Mouse (Mus musculus): ENCODE results near the gene Psma5. TPM values are rescaled to one million over a fixed set of nuclear protein-coding genes. Genes with fewer than 3 reads are reported as not detected.
"Not testable (repeated sequence)": the region's sequence is repeated elsewhere in the genome, so short reads cannot be mapped to it uniquely, and the experiment has no call there.

The Psma5 gene
- 10 to 100 TPM; 90.7 to 94.6 TPM for total RNA-seq (2021)
- long read RNA-seq, experiment 1, transcript Psma5-201 (9 exons, 1,239 nt): major isoform, 185 of 210 reads
- long read RNA-seq, experiment 1, partial matches to known transcripts: 17 of 210 reads
- long read RNA-seq, experiment 1, other reads (novel, unspliced or antisense): 8 of 210 reads
- long read RNA-seq, experiment 2, transcript Psma5-201 (9 exons, 1,239 nt): major isoform, 100 of 110 reads
- long read RNA-seq, experiment 2, partial matches to known transcripts: 7 of 110 reads
- long read RNA-seq, experiment 2, other reads (novel, unspliced or antisense): 3 of 110 reads

DNA sequence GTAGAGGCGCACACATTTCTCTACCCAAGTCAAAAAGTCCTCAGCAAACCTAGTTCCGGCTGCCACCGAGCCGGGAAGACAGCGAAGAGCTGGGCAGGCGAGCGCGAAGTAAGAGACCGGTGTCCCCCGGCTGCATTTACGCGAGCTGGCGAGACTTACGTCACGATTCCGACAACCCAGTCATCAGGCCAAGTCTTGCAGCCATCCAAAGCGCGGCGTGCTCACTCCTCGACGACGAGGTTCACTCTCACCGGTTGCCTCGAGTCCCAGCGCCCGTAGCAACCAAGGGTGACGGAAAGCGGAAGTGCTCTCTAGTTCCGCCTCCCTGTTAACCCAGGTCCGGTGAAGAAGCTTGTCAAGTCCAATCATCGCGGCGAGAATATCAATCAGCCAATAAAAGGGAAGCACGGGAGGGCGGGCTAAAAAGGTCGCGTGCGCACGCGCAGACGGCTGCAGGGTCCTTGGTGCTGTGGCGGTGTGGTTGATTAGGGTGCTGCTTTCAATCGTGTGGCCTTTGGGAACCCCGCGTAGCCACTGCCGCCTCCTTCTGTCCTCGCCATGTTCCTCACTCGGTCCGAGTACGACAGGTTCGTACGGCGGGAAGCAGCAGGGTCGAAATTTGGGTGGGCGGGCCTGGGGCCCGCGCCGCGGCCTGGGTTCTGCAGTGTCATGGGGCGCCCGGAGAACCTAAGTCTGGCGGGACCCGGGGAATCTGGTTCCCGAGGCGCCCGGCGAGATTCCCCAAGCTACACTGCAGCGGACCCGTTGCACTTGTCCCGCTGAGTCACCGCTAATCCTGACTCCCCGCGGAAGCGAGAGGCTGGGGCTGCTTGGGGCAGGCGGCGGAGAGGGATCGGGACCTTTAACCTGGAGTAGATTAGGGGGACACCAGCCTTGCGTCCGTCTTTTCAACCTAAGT is at the start of gene Psma5:
Gene Psma5 (plus strand): TSS at position 208 of the 919 bp plus-strand sequence.
- DNase-seq: peak; percentile 96

DNA sequence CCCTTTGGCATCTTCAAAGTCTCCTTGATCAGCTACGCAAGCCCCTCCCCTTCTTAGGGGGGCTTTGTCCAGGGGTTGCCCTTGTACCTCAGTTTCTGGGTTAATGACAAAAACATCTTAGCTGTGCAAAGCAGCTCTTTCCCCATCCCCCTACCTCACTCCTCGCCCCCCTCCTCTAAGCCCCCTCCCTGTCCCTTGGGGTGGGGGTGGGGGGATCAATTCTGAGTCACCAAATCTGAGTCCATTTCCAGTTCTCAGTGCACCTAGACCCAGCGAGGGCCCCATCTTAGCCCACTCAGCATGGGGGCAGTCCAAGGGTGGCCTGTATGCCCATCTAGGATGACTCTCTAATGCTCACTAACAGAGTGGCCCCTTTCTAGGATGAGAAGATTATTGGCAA is 47.7 kb upstream of the Psma5 start:
- no peak for DNase-seq

DNA sequence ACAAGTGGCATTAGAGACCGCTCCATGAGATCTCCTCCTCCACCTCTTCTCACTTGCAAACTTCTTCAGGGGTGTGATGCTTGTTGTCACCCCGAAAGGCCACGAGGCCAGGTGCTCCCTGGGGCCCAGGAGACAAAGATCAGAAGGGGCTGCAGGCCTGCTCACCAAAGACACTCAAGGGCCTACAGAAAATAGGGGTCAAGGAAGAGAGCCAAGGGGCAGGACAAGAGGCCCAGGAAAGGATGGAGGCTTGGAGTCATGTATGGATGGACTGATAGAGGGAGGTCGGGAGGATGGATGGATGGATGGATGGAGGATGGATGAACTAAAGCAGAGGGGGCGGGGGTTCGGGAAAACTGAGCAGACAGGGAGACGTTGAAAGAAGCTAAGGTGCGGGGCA is 47.2 kb upstream of the Psma5 start:
- DNase-seq: no peak

DNA sequence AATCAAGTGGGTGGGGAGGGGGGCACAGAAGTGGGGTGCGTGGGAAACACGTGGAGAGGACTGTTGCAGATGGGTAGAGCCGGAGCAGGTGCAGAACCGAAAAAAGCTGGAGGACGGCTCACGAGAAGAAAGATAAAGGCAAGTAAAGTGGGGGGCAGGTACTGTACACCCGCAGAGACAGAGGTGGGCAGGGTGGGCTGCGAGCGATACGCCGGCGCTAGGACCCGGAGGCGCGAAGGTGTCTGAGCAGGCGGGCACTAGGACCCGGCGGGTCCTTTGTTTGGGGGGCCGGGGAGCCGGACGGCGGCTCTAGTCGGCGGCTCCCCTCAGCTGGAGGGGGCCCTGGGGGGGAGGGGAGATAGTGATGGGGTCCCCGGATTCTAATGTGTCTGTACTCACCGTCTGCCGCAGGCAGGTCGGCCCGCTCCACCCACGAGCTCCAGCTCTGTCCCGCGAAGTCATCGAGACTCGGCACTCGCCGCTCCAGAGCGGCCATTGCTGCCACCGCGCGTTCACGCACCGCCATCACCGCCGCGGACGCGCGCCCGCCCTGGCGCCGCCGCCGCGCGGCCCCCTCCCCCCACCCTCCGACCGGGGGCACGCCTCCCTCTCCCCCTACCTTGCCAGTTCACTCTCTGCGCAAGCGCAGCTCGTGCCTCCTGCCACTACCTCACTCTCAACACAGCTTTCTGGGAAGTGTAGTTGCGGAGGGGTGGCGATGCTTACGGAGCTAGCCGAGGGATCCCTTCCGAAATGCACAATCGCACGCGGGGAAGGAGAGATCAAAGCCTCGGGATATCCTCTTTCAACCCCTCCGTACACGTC is 46.6 kb upstream of the Psma5 start:
- DNase-seq: peak; percentile 93

DNA sequence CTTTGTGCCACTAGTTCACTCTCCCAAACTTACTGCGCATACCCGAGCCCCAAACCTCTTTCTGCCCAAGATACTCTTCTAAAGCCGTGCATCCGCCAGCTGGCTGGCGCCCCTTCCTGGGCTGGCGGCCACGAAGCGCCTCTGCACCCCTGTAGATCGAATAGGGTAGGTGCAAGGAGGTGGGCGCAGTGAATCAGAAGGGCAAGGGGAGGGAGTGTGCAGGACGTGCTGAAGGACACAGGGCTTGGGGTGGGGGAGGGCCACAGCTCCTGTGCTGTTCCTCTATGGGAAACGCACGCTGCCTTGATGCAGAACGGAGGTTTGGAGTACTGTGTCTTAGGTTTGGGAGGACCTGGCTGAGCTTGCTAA is 46.0 kb upstream of the Psma5 start, which contains the start of gene Atxn7l2:
Gene Atxn7l2 (minus strand): TSS at position 164 of the 369 bp plus-strand sequence.
- peak; percentile 69 for DNase-seq

DNA sequence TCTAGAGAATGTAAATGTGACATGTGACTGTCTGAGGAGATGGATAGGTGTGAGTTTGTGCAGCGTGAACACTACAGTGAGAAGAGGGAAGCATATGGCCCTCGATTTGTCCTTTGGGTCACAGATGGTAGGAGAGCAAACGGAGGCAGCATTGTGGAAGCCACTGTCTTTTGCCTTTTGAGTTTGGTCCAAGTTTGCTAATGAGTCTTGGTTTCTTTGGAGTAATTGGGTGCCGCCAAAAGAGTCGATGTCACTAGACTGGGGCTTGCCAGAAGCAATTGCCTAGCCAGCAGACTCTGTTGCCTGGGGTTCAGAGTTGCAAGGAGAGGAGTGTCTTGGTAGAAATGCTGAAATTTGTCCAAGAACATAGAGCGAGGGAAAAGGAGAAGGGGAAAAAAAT is 44.9 kb upstream of the Psma5 start:
- no peak for DNase-seq

DNA sequence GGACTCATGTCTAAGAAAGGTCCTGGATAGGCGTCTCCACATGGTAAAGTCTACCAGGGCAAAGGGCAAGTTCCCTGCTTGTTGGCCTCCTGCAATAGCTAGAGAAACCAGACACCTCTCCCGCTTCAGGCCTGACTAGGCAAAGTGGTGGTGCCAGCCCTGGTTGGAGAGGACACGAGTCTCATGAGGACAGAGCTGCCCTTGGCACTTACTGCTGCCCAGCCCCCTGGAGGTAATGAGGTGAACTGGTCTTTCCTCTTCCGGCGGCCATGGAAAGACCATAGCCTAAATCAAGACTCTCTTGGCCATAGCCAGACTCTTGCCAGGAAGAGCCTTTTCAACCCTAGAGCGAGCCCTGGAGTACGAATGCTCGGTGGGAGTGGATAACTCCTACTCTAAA is 44.3 kb upstream of the Psma5 start:
- no peak for DNase-seq

DNA sequence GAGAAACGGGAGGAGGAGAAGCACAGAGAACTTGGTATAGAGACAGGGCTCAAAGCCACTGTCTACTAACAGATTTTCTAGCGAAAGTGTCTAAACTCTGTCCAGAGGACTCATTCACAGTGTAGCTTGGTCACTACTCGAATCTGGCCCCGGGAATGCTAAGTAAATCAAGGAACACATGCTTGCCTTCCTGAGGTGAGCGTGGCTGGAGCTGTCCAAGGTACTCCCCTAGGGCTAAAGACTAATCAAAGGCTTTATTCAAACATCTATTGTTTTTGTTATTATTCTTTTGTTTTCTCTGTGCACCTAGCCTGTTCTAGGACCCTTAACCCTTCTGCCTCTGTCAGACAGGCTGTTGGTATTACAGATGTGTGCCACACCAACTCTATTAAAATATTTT is 42.0 kb upstream of the Psma5 start:
- peak; percentile 70 for DNase-seq

DNA sequence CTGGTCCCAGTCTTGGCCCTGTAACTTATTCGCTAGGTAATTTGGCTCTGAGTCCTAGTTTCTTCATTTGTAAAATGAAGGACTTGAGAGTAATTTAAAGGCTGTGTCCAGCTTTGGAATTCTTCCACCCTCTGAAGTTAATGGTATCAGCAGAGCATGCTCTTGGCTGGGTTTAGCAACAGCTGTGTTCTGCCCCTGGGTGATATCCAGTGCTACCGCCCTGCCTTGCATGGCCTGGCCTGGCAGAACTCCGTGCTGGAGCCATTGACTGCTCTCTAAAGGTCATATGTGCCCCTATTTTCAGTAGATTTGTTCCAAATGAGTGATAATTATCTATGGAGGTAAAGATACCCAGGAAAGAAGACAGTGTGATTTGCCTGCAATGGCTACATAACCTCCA is 36.1 kb upstream of the Psma5 start:
- no peak for DNase-seq

DNA sequence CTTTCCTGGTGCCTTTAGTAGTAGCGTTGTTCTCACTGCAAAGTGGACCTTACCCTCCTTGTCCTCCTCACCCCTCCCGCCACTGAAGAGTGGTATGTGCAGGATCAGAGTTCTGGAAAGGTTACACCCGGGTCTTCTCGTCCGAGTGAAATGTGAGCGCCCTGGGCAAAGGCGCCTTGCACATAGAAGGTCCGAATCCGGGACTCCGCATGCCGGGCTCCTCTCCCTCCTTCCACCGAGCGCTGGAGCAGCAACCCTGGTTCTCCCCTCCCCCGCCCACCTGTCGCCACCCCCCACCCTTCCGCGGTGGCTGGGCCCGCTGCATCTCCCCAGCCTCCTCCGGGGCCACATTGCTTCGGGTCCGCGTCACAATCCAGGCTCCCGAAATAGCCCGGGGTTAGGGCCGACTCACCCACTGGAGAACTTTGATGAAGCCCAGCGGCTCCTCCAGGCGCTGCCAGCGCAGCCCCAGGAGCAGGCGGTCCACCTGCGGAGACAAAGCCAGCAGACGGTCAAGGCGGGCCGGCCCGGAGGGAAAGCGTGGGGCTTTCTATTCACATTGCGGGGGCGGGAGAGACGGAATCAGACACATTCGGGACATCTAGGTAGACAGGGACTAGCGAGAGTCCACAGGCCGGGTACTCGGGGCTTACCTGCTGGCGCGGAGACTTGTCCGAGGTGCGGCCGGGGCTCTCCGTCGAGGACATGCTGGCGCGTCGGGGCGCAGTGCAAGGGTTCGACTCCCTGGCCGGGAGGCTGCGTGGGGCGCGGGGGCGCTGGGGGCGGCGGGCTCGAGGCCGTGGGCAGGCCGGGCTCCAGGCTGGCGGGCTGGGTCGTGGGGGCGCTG is 30.8 kb upstream of the Psma5 start:
- no peak for DNase-seq

DNA sequence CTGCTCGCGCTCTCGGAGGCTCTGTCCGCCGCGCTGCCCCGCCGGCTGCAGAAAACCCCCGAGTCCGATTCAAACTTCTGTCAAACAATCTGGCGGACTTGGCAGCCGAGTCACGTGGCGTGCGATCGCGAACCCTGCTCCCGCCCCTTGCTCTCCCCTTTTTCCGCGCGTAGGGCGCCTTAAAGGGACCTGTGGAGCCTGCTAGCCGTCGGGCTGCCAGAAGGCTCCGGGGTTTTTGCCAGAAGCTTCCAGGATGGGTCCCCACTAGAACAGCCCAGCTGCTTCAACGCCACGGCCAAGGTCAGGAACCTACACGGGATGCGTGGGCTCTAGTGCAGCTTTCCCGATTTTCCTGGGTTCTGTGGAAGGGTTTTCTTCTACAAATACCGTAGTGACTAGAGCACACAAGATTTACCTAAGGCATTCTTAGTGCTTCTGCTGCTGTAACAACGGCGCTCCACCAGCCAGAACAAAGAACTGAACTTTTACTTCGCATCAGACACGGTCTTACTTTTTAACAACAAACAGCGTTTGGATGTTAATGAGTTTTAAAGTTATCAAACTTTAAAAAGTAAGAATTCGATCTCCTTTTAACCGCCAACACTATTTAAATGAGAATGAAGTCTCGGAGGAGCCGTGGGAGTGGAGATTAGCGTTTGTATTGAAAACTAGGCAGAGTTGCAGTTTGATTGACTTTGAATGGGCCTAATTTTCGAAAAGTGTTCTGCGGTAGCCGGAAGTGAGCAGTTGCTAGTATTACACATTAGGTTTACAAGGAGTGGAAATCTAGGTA is 30.0 kb upstream of the Psma5 start, which contains the start of gene Sypl2:
Gene Sypl2 (minus strand): TSS at position 91 of the 793 bp plus-strand sequence.
- DNase-seq: peak; percentile 65

DNA sequence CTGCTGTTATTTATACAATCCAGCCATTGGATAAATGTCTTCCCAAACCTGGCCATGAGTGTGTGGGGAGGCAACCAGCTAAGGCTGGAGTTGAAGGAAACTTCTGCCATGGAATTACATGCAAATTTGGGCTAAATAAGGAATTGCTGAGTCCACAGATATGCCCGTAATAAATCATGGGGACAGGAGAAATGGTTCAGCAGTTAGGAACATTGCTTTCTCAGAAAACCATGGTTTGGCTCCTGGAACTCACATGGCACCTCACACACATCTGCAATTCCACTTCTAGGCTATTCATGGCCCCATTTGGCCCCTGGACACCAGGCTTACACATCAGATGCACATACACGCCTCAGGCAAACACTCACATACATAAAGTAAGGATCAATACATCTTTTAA is 29.2 kb upstream of the Psma5 start:
- no peak for DNase-seq

DNA sequence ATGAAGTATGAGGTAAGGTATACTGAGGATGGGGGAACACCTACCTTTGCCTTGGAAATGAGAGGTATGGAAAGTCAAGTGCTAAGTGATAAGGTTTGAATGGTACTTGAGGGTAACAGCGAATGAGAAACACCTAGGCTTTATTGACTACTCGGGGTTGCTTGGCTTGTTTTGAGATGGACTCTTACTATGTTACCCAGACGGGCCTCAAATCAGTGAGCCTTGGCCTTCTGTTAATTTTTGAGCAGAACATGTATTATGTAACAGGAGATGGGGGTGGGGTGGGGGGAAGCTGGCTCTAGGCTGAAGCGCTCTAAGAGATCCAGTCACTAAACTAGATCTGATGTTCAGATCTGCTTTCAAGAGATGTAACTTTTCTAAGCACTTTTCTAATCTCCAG is 25.1 kb upstream of the Psma5 start:
- DNase-seq: no peak

DNA sequence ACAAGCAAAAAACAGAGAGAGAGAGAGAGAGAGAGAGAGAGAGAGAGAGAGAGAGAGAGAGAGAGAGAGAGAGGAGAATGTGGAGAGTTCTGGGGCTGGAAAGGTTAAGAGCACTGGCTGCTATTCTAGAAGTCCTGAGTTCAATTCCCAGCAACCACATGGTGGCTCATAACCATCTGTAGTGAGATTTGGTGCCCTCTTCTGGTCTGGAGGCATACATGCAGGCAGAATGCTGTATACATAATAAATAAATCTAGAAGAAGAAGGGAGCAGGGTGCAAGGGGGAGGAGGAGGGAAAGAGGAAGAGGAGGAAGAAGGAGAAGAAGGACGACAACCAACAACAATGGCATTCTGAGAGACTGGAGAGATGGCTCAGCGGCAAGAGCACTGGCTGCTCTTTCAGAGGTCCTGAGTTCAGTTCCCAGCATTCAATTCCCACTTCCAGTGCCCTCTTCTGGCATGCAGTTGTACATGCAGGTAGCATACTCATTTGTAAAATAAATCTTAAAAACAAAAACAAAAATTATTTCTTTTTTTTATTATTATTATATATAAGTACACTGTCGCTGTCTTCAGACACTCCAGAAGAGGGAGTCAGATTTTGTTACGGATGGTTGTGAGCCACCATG is 19.1 kb upstream of the Psma5 start:
- not testable (repeated sequence) for DNase-seq

DNA sequence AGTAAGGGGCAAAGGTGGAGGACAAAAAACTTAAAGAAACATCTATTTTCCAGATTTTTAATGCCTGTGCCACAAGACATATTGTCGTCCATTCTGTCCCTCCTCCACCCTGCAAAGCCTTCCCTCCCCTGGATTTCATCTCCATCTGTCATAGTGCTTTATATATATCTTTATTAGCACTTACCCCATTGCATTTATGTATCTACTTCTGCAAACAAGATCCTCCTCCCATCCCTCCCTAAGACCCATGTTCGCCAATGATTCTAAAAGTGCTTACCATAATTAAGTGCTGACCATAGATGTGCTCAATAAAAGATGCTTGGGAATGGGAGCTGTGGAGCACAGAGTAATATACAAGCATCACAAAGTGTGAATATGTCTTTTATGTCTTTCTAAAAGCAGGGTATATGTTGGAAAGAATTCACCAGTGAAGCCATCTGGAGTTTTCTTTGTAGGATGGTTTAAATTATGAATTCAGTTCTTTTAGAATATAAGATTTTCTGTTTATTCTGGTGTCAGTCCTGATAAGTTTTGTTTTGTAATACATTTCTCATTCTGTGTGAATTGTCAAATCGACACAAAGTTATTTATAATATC is 15.4 kb upstream of the Psma5 start:
- DNase-seq: no peak

DNA sequence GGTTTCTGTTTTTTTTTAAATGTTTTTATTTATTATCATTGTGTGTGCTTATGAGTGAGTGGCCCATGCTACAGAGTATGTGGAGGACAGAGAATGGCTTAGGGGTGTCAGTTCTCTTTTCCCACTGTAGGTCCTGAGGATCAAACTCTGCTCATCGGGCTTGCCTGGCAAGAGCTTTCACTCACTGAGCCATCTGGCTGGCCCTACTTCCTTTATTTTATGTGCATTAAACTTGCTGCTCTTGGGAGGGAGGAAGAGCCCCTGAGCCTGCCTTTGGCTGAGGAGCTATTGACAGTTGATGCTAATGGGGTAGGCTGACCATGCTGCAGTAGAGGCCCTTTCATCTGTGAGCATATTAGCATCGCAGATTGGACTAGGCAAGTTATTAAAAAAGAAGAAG is 9.9 kb upstream of the Psma5 start:
- DNase-seq: no peak

DNA sequence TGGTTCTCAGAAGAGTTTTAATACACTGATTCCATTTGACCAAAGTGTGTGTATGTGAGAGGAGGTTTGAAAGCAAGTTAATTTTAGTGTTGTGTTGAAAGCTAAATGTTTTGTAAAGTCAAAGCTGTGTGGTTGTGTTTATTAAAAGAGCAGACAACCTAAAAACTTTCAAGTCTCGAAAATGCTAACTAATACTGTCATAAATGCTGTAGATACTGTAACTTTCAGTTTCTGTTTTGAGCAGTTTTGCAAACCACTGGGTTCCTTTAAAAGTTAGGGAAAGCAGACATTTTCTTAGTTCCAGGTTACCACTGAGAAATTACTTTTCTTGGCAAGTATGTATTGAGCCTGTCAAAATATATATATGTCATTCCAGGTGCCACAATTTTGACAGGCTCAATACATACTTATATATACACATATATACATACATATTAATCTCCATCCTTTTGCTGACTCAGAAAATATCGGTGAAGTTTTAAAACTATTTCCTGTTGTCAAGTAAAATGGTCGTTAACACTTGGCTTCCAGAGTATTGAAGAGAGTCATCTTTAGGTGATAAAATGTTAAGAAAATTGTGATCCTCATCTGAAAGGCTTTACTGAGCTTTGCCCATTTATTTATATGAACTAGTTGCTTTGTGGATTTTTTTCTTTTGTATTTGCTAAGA is 1.2 kb downstream of the Psma5 start:
- no peak for DNase-seq

DNA sequence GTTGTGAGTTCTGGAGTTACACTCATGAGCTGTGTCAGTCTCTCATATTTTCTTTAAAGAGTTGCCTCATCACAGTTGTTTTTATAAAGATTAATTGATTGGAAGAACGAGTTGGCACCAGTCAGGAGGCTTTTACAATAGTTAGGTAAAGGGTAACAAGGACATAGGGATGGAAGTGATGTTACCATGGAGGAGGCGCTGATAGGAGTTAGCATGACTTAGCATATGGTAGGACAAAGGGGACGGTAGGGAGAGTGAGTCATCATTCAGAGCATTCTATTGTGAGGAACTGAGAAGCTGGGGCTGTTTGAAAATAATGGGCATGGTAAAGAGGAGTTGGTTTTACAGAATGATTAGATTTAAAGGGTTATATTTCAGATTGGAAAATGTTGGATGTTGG is 2.6 kb downstream of the Psma5 start:
- no peak for DNase-seq

DNA sequence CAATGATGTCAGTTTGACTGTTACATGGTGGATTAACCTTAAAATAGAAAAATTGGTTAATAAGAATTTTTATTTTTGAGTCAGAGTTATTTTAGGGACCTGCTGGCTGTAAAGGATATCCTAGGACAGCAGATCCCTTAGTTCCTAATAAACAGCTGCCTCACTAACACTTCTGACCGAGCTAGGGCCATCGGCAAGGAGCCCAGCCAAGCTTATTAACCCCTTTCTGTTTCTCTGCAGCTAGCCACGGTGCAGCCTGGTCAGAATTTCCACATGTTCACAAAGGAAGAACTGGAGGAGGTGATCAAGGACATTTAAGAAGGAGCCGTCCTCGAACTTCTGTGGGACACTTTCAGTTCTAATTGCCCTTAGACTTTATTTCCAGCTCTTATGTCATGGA is 22.8 kb downstream of the Psma5 start:
- DNase-seq: not testable (repeated sequence)

All from adrenal gland, postnatal 10 days (tissue).